Mouse (Mus musculus) midbrain, postnatal 0 days (tissue): ENCODE measurements around the gene Slc20a1. TPM values are rescaled to one million over a fixed set of nuclear protein-coding genes. Genes with fewer than 3 reads are reported as not detected.
A peak's percentile ranks its signal among the peaks of the same experiment; 100 is the strongest.

Experiments
- ATAC-seq: fragments of 200-750 bp; cut with Nextera tagmentation; 2 replicates; pipeline ENCODE4 v1.8.0; 2017; ENCODE audit warnings: moderate number of reproducible peaks, mild to moderate bottlenecking, moderate TSS enrichment, moderate library complexity; ENCODE audit not compliant: low FRiP score
- DNase-seq: peaks from one replicate; pipeline ENCODE4 v3.0.0-alpha.2; 2015; ENCODE audit warnings: low spot score
- H3K27ac ChIP-seq: fragments of 300-500 bp; sonication (generic); 2 replicates; pipeline ENCODE4 v1.5.1; 2014; ENCODE audit warnings: low read depth, mild to moderate bottlenecking, low read length, mixed read lengths
- H3K27me3 ChIP-seq: fragments of 300-500 bp; sonication (generic); 2 replicates; pipeline ENCODE4 v1.6.1; 2014; ENCODE audit warnings: low read length, control low read depth, mixed read lengths; ENCODE audit not compliant: insufficient read depth
- H3K36me3 ChIP-seq: fragments of 300-500 bp; sonication (generic); 2 replicates; pipeline ENCODE4 v1.6.1; 2014; ENCODE audit warnings: low read length, control low read depth, mixed read lengths; ENCODE audit not compliant: insufficient read depth
- H3K4me1 ChIP-seq: fragments of 300-500 bp; sonication (generic); 2 replicates; pipeline ENCODE4 v1.6.1; 2014; ENCODE audit warnings: mild to moderate bottlenecking, control low read depth, antibody characterized with exemption, low read length, mixed read lengths; ENCODE audit not compliant: insufficient read depth
- H3K4me2 ChIP-seq: fragments of 300-500 bp; sonication (generic); 2 replicates; pipeline ENCODE4 v1.6.1; 2014; ENCODE audit warnings: low read depth, mild to moderate bottlenecking, low read length, mixed read lengths; ENCODE audit not compliant: poor library complexity, severe bottlenecking
- H3K4me3 ChIP-seq: fragments of 300-500 bp; sonication (generic); 2 replicates; pipeline ENCODE4 v1.5.1; 2014; ENCODE audit warnings: low read depth, mild to moderate bottlenecking, low read length, moderate library complexity
- H3K9ac ChIP-seq: fragments of 300-500 bp; sonication (generic); replicated peaks from 2 replicates; pipeline ENCODE4 v1.6.1; 2014; ENCODE audit warnings: mild to moderate bottlenecking, low read length, moderate library complexity, mixed read lengths; ENCODE audit not compliant: poor library complexity, severe bottlenecking
- H3K9me3 ChIP-seq: fragments of 300-500 bp; sonication (generic); 2 replicates; pipeline ENCODE4 v1.6.1; 2016; ENCODE audit warnings: low read length, control low read depth
- CTCF ChIP-seq: IDR thresholded peaks from 2 replicates; pipeline ENCODE4 v1.5.1; 2016; ENCODE audit warnings: antibody characterized with exemption, mild to moderate bottlenecking
- WGBS: fragments of 180-500 bp; shearing (Covaris S2); extraction: QIAGEN DNeasy Blood & Tissue Kit; methylation state at CpG from one replicate; pipeline ENCODE4 v1.1.7; 2014; 5-methylcytosine and 5-hydroxymethylcytosine counted together
- polyA plus RNA-seq: library from polyadenylated mRNA; unstranded; fragments of >200 nt; fragmentation: Nextera tagmentation; extraction: Ambion mirVana; gene quantifications from 2 replicates; pipeline ENCODE4 v1.2.1, GENCODE M21; 2015
- total RNA-seq: library from RNA; depleted of rRNA; stranded (reverse); fragments of >200 nt; gene quantifications from 2 replicates; pipeline ENCODE4 v1.2.3, GENCODE M21; 2014

The Slc20a1 gene
- total and polyA plus RNA-seq, 2 experiments from 2014 or later: 47.7 to 80.0 TPM

GRCm38 (mm10) chr2:129243005-129243404 lies 44.4 kb downstream of the Slc20a1 start:
- no peak overlapping the region for H3K4me3 ChIP-seq
- H3K9ac ChIP-seq: no peak overlapping the region
- H3K4me1 ChIP-seq: peaks cover 5% of the 10 kb centered on the region; the same call in 1 of the 2 replicates
- ATAC-seq (no peak), DNase-seq (no peak)
- 87% methylated on average over 4 of the region's 4 CpGs for WGBS
- no peak overlapping the region for H3K4me2 ChIP-seq
- H3K36me3 ChIP-seq: no peaks in the 10 kb centered on the region
- TF ChIP-seq CTCF: no peak
- no peaks in the 10 kb centered on the region for H3K9me3 ChIP-seq
- no peak overlapping the region for H3K27ac ChIP-seq
- H3K27me3 ChIP-seq: no peaks in the 10 kb centered on the region

GRCm38 (mm10) chr2:129243786-129244185 lies 45.2 kb downstream of the Slc20a1 start:
- TF ChIP-seq CTCF: no peak
- Histone ChIP-seq H3K9ac (no peak overlapping the region), H3K4me1 (peaks cover 5% of the 10 kb centered on the region; the same call in 1 of the 2 replicates), H3K27me3 (no peaks in the 10 kb centered on the region), H3K4me2 (no peak overlapping the region), H3K36me3 (no peaks in the 10 kb centered on the region), H3K9me3 (no peaks in the 10 kb centered on the region), H3K4me3 (no peak overlapping the region), H3K27ac (no peak overlapping the region)
- ATAC-seq (no peak), DNase-seq (peak; percentile 7)
- 43% methylated on average over 9 of the region's 9 CpGs for WGBS

GRCm38 (mm10) chr2:129244446-129245120 lies 46.0 kb downstream of the Slc20a1 start:
- 78% methylated on average over 20 of the region's 20 CpGs for WGBS
- peaks cover 5% of the 10 kb centered on the region; the same call in 1 of the 2 replicates for H3K4me1 ChIP-seq
- no peaks in the 10 kb centered on the region for H3K27me3 ChIP-seq
- no peak for DNase-seq
- no peak overlapping the region for H3K4me2 ChIP-seq
- TF ChIP-seq CTCF: 0 out of 2 replicates have a peak, but pooled peaks have one; percentile 8
- H3K36me3 ChIP-seq: no peaks in the 10 kb centered on the region
- no peak overlapping the region for H3K9ac ChIP-seq
- H3K9me3 ChIP-seq: no peaks in the 10 kb centered on the region
- no peak overlapping the region for H3K27ac ChIP-seq
- no peak overlapping the region for H3K4me3 ChIP-seq
- no peak for ATAC-seq

- peaks cover 5% of the 10 kb centered on the region; the same call in 1 of the 2 replicates for H3K4me1 ChIP-seq
- ATAC-seq (no peak), DNase-seq (no peak)
- no peak overlapping the region for H3K27ac ChIP-seq
- H3K9me3 ChIP-seq: no peaks in the 10 kb centered on the region
- H3K36me3 ChIP-seq: no peaks in the 10 kb centered on the region
- H3K27me3 ChIP-seq: no peaks in the 10 kb centered on the region
- H3K9ac ChIP-seq: no peak overlapping the region
- 61% methylated on average over 5 of the region's 5 CpGs for WGBS
- H3K4me2 ChIP-seq: no peak overlapping the region
- TF ChIP-seq CTCF: no peak
- H3K4me3 ChIP-seq: no peak overlapping the region
Observed at GRCm38 (mm10) chr2:129245618-129246017, 47.1 kb downstream of the Slc20a1 start.

GRCm38 (mm10) chr2:129246436-129246835 lies 47.9 kb downstream of the Slc20a1 start:
- ATAC-seq (no peak), DNase-seq (no peak)
- Histone ChIP-seq H3K27me3 (no peaks in the 10 kb centered on the region), H3K4me1 (peaks cover 2% of the 10 kb centered on the region; the same call in 1 of the 2 replicates), H3K9me3 (no peaks in the 10 kb centered on the region), H3K4me3 (no peak overlapping the region), H3K9ac (no peak overlapping the region), H3K36me3 (no peaks in the 10 kb centered on the region), H3K4me2 (no peak overlapping the region), H3K27ac (no peak overlapping the region)
- 89% methylated on average over 7 of the region's 7 CpGs for WGBS
- no peak for TF ChIP-seq CTCF

- Histone ChIP-seq H3K27ac (no peak overlapping the region), H3K4me1 (peaks cover 2% of the 10 kb centered on the region; the same call in 1 of the 2 replicates), H3K36me3 (no peaks in the 10 kb centered on the region), H3K9ac (no peak overlapping the region), H3K4me2 (no peak overlapping the region), H3K4me3 (no peak overlapping the region), H3K27me3 (no peaks in the 10 kb centered on the region), H3K9me3 (no peaks in the 10 kb centered on the region)
- no peak for TF ChIP-seq CTCF
- DNase-seq: no peak
- 95% methylated on average over 12 of the region's 12 CpGs for WGBS
- no peak for ATAC-seq
Observed at GRCm38 (mm10) chr2:129246924-129247323, 48.4 kb downstream of the Slc20a1 start.
